Mouse (Mus musculus) frontal cortex, adult (tissue): ENCODE results near the gene Cflar.
"Not testable (repeated sequence)": the region's sequence is repeated elsewhere in the genome, so short reads cannot be mapped to it uniquely, and the experiment has no call there.

ENCODE experiments used
- ATAC-seq: cut with Nextera tagmentation; 2 replicates; pipeline ENCODE4 v1.9.2; 2017; ENCODE audit warnings: mild to moderate bottlenecking, moderate library complexity, mixed read lengths; ENCODE audit not compliant: low TSS enrichment

The Cflar gene

GRCm38 (mm10) chr1:58773905-58774304 lies 62.6 kb downstream of the Cflar start:
- peak; percentile 16; the same call in 1 of the 2 replicates for ATAC-seq

DNA sequence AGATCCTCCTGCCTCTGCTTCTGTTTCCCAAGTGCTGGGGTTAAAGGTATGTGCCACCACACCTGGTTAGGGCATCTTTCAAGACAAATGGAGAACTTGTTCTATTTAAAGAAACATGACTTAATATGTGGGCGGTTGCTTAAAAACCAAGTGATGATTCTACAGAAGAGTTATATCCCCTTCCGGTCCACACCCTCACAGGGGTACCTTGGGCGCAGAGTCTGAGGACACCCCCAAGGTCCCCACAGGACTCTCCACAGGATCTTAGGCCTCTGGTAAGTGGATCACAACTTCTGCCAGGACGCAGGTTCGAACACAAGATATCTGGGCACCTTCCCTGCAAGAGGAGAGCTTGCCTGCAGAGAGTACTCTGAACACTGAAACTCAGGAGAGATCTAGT lies 64.1 kb downstream of the Cflar start:
- ATAC-seq = no peak

DNA sequence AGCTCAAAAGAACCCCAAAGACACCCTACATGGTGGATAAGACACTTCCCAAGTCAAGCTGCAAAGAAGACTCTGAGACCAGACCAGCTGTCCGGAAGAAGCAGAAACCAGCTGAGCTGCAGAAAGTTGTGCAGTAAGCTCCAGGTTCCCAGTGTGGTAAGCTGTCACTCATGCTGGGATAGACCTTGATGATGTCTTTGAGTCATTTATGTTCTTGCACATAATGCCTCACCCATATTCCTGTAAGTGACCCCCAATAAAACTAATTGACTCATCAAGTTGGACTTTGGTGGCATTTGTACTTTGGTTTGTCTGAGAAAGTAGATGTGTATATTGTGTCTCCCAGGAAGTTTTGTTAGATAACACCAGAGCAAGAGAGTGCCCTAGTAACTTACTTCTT lies 66.3 kb downstream of the Cflar start:
- no peak for ATAC-seq

DNA sequence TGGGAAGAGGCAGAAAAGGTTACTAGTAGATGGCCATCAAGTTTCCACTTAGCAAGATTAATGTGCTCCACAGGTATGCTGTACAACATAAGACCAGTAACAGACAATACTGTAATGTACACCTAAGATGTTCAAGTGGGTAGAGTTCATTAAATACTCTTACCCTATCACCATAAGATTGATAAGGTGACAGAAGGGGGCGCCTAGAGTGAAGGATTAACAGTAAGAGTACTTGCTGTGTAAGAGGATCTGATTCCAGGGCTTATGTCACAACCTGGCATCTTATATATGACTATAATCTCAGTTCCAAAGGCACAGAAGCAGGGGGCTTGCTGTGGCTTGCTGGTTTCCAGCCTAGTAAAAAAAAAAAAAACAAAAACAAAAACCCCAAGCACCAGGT lies 66.9 kb downstream of the Cflar start:
- no peak for ATAC-seq

GRCm38 (mm10) chr1:58786276-58786675 lies 75.0 kb downstream of the Cflar start:
- ATAC-seq = no peak

- ATAC-seq = no peak
These were observed 77.1 kb downstream of the Cflar start for GRCm38 (mm10) chr1:58788410-58788809.

GRCm38 (mm10) chr1:58794705-58795104 lies 83.4 kb downstream of the Cflar start:
- ATAC-seq = no peak

DNA sequence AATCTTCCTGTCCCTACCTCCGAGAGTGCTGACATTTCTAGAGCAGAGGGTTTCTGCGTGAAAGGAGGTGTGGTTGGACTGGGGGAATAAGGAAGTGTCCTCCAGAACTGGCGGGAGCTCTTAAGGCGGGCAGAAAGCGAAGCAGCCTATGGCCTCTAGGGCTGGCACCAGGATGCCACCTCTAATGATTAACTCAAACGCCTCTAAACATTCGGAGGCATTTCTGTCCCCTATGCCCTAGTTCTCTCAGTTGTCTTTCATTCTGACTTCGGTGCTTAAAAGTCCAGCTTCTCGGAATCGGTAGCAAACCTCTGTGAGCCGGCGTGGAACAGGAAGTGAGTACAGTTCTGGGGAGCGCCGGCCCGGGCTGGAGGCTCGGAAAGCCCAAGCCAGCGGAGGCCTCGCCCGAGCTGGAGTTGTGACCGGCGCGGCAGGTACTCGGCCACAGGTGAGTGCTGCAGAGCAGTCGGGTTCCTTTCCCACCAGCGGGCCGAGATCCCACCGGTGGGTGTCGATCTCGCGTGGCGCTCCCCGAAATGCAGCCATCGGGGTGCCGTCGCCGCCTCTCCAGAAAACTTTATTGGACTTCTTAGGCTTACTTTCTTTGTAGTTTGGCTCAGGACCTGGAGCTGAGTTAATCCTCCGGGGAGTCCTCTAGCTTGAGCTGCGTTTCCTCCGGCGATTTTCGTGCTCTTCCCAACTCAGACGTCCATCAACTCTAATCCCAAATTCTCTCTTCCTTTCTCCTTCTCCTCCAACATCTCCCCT lies 84.2 kb downstream of the Cflar start, which contains the start of gene Casp8:
Gene Casp8 (plus strand): TSS at position 84 of the 768 bp plus-strand sequence.
- ATAC-seq = no peak; the same call in 1 of the 2 replicates

- no peak for ATAC-seq
These were observed 84.7 kb downstream of the Cflar start for GRCm38 (mm10) chr1:58796059-58796363.

- no peak for ATAC-seq
These were observed 85.5 kb downstream of the Cflar start for GRCm38 (mm10) chr1:58796853-58797252.

DNA sequence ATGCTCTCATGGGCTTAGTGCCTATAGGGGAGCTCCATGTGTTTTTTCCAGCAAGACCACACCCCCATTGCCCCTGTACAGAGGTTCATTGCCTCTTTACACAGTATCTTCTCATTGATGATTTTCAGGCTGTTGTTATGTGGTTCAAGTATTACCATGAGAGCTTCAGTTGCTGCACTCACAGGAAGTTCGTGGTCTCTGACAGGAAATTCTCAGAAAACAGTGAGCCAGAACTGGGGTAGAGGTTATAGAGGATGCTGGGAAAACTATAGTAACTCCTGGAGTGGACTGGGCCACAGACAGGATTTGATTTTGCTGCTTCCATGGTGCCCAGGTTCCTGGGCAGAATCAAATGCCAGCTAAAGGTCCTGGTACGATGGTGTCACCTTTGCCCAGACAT lies 86.1 kb downstream of the Cflar start:
- ATAC-seq = no peak

GRCm38 (mm10) chr1:58798911-58799310 lies 87.6 kb downstream of the Cflar start:
- ATAC-seq = no peak

- ATAC-seq = not testable (repeated sequence)
These were observed 89.3 kb downstream of the Cflar start for GRCm38 (mm10) chr1:58800644-58801043.

DNA sequence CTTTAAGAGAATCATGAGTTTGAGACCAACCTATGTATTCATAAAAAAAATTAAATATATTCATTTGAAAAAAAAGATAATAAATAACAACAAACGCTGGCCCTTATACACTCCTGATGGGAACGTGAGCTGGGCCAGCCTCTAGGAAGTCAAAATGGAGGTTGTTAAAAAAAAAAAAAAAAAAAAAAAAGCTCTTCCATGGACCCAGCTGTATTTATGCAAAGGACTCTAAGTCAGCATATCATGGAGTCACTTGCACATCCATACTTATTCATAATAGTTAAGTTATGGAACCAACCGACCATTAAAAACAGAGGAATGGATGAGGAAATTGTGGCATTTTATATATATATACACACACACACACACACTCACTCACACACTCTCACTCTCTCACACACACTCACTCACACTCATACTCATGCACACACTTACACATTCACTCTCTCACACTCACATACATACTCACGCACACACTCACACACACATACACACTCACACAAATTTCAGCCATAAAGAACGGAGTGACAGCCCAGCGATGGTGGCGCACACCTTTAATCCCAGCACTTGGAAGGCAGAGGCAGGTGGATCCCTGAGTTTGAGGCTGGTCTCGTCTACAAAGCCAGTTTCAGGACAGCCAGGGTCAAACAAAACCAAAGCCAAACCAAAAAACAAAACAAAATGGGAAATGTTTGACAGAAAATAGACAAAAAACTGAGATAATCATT lies 90.4 kb downstream of the Cflar start:
- ATAC-seq = no peak

- no peak for ATAC-seq
These were observed 91.3 kb downstream of the Cflar start for GRCm38 (mm10) chr1:58802322-58803273.

- ATAC-seq = no peak
These were observed 92.2 kb downstream of the Cflar start for GRCm38 (mm10) chr1:58803531-58803930.

- no peak for ATAC-seq
These were observed 95.3 kb downstream of the Cflar start for GRCm38 (mm10) chr1:58806651-58807050.
